Mouse (Mus musculus) thymus, adult 2 months (tissue): ENCODE data around the gene Trim28.

Source experiments
- CTCF ChIP-seq: fragments of 200-500 bp; IDR thresholded peaks from 2 replicates; pipeline ENCODE4 v1.5.1; 2012; ENCODE audit warnings: mild to moderate bottlenecking, control low read depth, low read length, moderate library complexity, borderline replicate concordance; ENCODE audit not compliant: control insufficient read depth, poor library complexity, insufficient read depth; ENCODE audit errors: extremely low read depth
- POLR2A ChIP-seq: fragments of 200-500 bp; IDR thresholded peaks from 2 replicates; pipeline ENCODE4 v1.6.1; 2012; ENCODE audit warnings: mild to moderate bottlenecking, low read length, control low read depth, moderate library complexity; ENCODE audit not compliant: control insufficient read depth, poor library complexity, insufficient read depth; ENCODE audit errors: extremely low read depth

GRCm38 (mm10) chr7:13028986-13029385 lies 30.1 kb downstream of the Trim28 start:
- TF ChIP-seq CTCF (no peak), POLR2A (no peak)
